Mouse (Mus musculus): ENCODE data around the gene Vmac. TPM values are rescaled to one million over a fixed set of nuclear protein-coding genes. Genes with fewer than 3 reads are reported as not detected.

Gene Vmac
- polyA plus RNA-seq, 1 experiment: 4.5 TPM

DNA sequence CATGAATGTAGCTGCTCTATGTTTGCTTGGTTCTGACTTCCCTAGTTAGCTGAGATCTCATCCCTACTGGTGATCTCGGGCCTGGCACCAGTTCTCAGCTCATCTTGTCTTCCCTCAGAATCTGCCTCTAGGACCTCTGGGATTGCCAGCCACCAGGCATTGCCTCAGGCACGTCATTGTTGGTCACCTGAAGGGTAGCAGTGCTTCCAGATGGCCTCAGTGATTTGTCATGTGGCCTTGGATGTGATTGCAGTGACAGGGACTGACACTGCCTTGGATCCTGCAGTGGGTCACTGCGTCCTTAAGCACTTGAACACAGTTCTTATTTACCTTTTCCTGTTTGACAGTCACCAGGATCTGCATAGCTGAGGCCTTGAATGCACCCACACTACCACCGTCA is 36.0 kb downstream of the Vmac start:
- Histone ChIP-seq H3ac (ENCODE audit: control insufficient read depth, insufficient read length, low read depth) (no peak overlapping the region), H3K36me3 (ENCODE audit: control insufficient read depth, insufficient read depth) (peaks cover 64% of the 10 kb centered on the region)
- TF ChIP-seq MYOD1 (IDR thresholded peaks at IDR 0.05; ENCODE audit: control insufficient read depth, insufficient read length, low read depth) (no peak), FOSL1 (IDR thresholded peaks at IDR 0.05; ENCODE audit: insufficient read depth, low read length, poor library complexity, severe bottlenecking) (no peak), CTCF (IDR thresholded peaks at IDR 0.05; ENCODE audit: control insufficient read depth, insufficient read depth, insufficient read length) (no peak), CEBPB (IDR thresholded peaks at IDR 0.05; ENCODE audit: low read depth) (no peak), USF1 (IDR thresholded peaks at IDR 0.05; ENCODE audit: low read depth) (no peak), MAX (IDR thresholded peaks at IDR 0.05) (no peak), MYOG (IDR thresholded peaks at IDR 0.05; ENCODE audit: control insufficient read depth, extremely low read depth, insufficient read length) (no peak)

GRCm38 (mm10) chr17:56673647-56674416 is 44.0 kb downstream of the Vmac start:
- peaks cover 52% of the 10 kb centered on the region for H3K79me3 ChIP-seq (ENCODE audit: low read depth)
- peaks cover 24% of the 10 kb centered on the region for H3K36me3 ChIP-seq (ENCODE audit: control insufficient read depth, insufficient read depth)
- H3ac ChIP-seq (ENCODE audit: control insufficient read depth, insufficient read length, low read depth): peak overlapping the region; percentile 82
- TF ChIP-seq FOSL1 (IDR thresholded peaks at IDR 0.05; ENCODE audit: insufficient read depth, low read length, poor library complexity, severe bottlenecking): no peak
- TF ChIP-seq MYOD1 (IDR thresholded peaks at IDR 0.05; ENCODE audit: control insufficient read depth, insufficient read length, low read depth): no peak
- TF ChIP-seq MAX (IDR thresholded peaks at IDR 0.05): no peak
- no peak for TF ChIP-seq USF1 (IDR thresholded peaks at IDR 0.05; ENCODE audit: low read depth)
- TF ChIP-seq CEBPB (IDR thresholded peaks at IDR 0.05; ENCODE audit: low read depth): no peak
- no peak for TF ChIP-seq MYOG (IDR thresholded peaks at IDR 0.05; ENCODE audit: control insufficient read depth, extremely low read depth, insufficient read length)
- no peak for TF ChIP-seq CTCF (IDR thresholded peaks at IDR 0.05; ENCODE audit: control insufficient read depth, insufficient read depth, insufficient read length)
- H3K79me2 ChIP-seq (ENCODE audit: control insufficient read depth, insufficient read depth): peaks cover 56% of the 10 kb centered on the region
- no peaks in the 10 kb centered on the region for H3K27me3 ChIP-seq (ENCODE audit: control insufficient read depth, insufficient read depth, insufficient read length)
- peak overlapping the region; percentile 87 for H3K4me3 ChIP-seq (ENCODE audit: insufficient read depth, poor library complexity, severe bottlenecking)

More for the DNA sequence above, 36.0 kb downstream of the Vmac start:
- H3K79me3 ChIP-seq (ENCODE audit: low read depth): peaks cover 91% of the 10 kb centered on the region
- no peak overlapping the region for H3K4me3 ChIP-seq (ENCODE audit: insufficient read depth, poor library complexity, severe bottlenecking)
- H3K27me3 ChIP-seq (ENCODE audit: control insufficient read depth, insufficient read depth, insufficient read length): no peaks in the 10 kb centered on the region
- H3K79me2 ChIP-seq (ENCODE audit: control insufficient read depth, insufficient read depth): peaks cover 100% of the 10 kb centered on the region

DNA sequence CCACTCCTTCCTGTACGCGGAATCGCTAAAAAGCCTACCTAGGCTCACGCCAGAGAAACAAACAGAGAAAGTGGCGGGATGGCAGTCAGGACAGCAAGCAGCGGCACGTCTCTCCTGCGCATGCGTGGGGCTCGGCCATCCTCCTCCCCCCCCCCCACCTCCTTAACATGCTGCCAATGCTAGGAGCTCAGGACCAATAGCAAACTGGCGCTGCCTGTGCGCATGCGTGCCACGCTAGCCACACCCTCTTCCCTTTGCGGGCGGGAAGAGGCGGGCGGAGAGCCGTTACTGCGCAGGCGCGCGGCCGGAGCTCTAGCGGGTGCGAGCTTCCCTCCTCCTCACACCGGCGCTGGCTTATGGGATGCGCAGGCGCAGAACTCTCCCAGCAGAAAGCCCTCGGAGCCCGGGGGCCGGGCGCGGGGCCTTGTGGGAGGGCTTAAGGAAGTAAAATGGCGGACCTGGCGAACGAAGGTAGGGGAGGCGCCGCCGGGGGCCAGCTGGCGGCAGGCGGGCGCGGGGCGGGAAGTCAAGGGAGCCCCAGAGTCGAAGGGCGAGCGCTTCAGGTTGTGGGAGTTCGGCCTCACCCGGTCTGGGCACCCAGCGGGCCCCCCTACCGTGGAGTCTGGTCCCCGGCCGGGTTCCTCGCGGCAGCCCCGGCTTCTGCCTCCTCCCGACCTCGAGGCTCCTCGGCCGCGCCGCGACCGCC is 44.7 kb downstream of the Vmac start, which contains the start of gene Ranbp3:
Ranbp3 (plus strand) TSS at position 354 of the 706 bp plus-strand sequence.
- Histone ChIP-seq H3ac (ENCODE audit: control insufficient read depth, insufficient read length, low read depth) (peak within 1 kb of the TSS; percentile 82), H3K36me3 (ENCODE audit: control insufficient read depth, insufficient read depth) (peaks cover 22% of the 10 kb centered on the region), H3K27me3 (ENCODE audit: control insufficient read depth, insufficient read depth, insufficient read length) (no peaks in the 10 kb centered on the region), H3K79me2 (ENCODE audit: control insufficient read depth, insufficient read depth) (peaks cover 49% of the 10 kb centered on the region), H3K79me3 (ENCODE audit: low read depth) (peaks cover 46% of the 10 kb centered on the region), H3K4me3 (ENCODE audit: insufficient read depth, poor library complexity, severe bottlenecking) (peak within 1 kb of the TSS; percentile 87)
- no peak for TF ChIP-seq FOSL1 (IDR thresholded peaks at IDR 0.05; ENCODE audit: insufficient read depth, low read length, poor library complexity, severe bottlenecking)
- TF ChIP-seq CTCF (IDR thresholded peaks at IDR 0.05; ENCODE audit: control insufficient read depth, insufficient read depth, insufficient read length): no peak
- TF ChIP-seq CEBPB (IDR thresholded peaks at IDR 0.05; ENCODE audit: low read depth): no peak
- no peak for TF ChIP-seq USF1 (IDR thresholded peaks at IDR 0.05; ENCODE audit: low read depth)
- TF ChIP-seq MYOG (IDR thresholded peaks at IDR 0.05; ENCODE audit: control insufficient read depth, extremely low read depth, insufficient read length): no peak
- no peak for TF ChIP-seq MYOD1 (IDR thresholded peaks at IDR 0.05; ENCODE audit: control insufficient read depth, insufficient read length, low read depth)
- no peak for TF ChIP-seq MAX (IDR thresholded peaks at IDR 0.05)

GRCm38 (mm10) chr17:56669766-56670165 is 48.1 kb downstream of the Vmac start:
- no peaks in the 10 kb centered on the region for H3K36me3 ChIP-seq (ENCODE audit: control insufficient read depth, insufficient read depth)
- H3K27me3 ChIP-seq (ENCODE audit: control insufficient read depth, insufficient read depth, insufficient read length): no peaks in the 10 kb centered on the region
- no peak overlapping the region for H3K4me3 ChIP-seq (ENCODE audit: insufficient read depth, poor library complexity, severe bottlenecking)
- peaks cover 13% of the 10 kb centered on the region for H3K79me3 ChIP-seq (ENCODE audit: low read depth)
- no peak overlapping the region for H3ac ChIP-seq (ENCODE audit: control insufficient read depth, insufficient read length, low read depth)
- H3K79me2 ChIP-seq (ENCODE audit: control insufficient read depth, insufficient read depth): peaks cover 16% of the 10 kb centered on the region
- TF ChIP-seq CEBPB (IDR thresholded peaks at IDR 0.05; ENCODE audit: low read depth) (no peak), FOSL1 (IDR thresholded peaks at IDR 0.05; ENCODE audit: insufficient read depth, low read length, poor library complexity, severe bottlenecking) (no peak), CTCF (IDR thresholded peaks at IDR 0.05; ENCODE audit: control insufficient read depth, insufficient read depth, insufficient read length) (no peak), MYOG (IDR thresholded peaks at IDR 0.05; ENCODE audit: control insufficient read depth, extremely low read depth, insufficient read length) (no peak)

DNA sequence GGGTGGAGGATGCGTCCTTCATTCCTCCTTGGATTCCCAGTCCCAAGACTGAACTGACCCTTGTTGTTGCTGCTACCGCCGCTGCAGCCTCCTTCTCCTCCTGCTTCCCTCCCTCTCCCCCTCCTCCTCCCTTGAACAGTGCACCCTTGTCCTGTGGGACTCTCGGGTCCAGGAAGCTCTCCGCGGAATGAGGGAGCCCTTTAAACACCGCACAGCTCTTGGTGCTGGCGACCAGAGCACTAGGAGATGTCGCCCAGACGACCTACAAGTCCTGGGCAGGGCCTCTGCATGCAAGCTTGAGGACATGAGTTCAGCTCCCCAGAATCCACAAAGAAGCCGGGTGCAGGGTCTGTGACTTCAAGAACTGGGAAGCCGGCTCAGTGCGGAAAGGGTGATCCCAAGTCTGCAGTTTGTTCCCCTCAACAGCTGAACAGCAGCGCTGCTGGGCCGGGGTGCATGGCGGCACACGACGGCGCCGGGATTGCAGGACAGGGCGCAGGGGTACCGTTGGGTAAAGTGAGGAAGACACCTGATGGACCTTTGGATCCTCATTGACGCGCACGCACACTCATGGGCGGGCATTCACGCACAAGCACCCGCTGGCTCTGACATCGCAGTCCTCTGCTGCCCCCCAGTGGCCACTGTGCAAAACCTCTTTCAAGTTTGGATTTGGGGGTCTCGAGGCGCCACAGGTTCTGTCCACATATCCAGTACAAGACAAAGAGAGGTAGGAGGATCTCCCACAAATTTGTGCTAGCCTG is 49.3 kb downstream of the Vmac start:
- Histone ChIP-seq H3K79me2 (ENCODE audit: control insufficient read depth, insufficient read depth) (peaks cover 4% of the 10 kb centered on the region), H3ac (ENCODE audit: control insufficient read depth, insufficient read length, low read depth) (no peak overlapping the region), H3K79me3 (ENCODE audit: low read depth) (peaks cover under 1% of the 10 kb centered on the region), H3K4me3 (ENCODE audit: insufficient read depth, poor library complexity, severe bottlenecking) (no peak overlapping the region), H3K27me3 (ENCODE audit: control insufficient read depth, insufficient read depth, insufficient read length) (no peaks in the 10 kb centered on the region), H3K36me3 (ENCODE audit: control insufficient read depth, insufficient read depth) (no peaks in the 10 kb centered on the region)
- TF ChIP-seq MAX (IDR thresholded peaks at IDR 0.05) (peak; percentile 64), CTCF (IDR thresholded peaks at IDR 0.05; ENCODE audit: control insufficient read depth, insufficient read depth, insufficient read length) (peak; percentile 87), CEBPB (IDR thresholded peaks at IDR 0.05; ENCODE audit: low read depth) (no peak)
